Mouse (Mus musculus) layer of hippocampus, adult 6 months (tissue): ENCODE measurements around the gene Olfr1189. TPM values are rescaled to one million over a fixed set of nuclear protein-coding genes. Genes with fewer than 3 reads are reported as not detected.

Experiments used
- long read RNA-seq, 2 experiments: library from polyadenylated mRNA; unstranded; transcript quantifications; one replicate each; pipeline ENCODE4 v2.0.0; 2019 to 2020
- polyA plus RNA-seq: library from polyadenylated mRNA; unstranded; fragments of <200 nt; fragmentation: Nextera tagmentation; gene quantifications from 2 replicates; pipeline ENCODE4 v1.2.3, GENCODE M21; 2021

Gene Olfr1189
- polyA plus RNA-seq, result not detected in 2 replicates
- long read RNA-seq, experiment 1, result 0 reads
- long read RNA-seq, experiment 2, result 0 reads

GRCm38 (mm10) chr2:88586154-88586553 lies at the start of gene Olfr1189:
Gene Olfr1189, plus strand, starts transcription at chr2:88586454.

GRCm38 (mm10) chr2:88556635-88557034 lies 29.6 kb upstream of the Olfr1189 start, which contains the start of gene Olfr1188:
Gene Olfr1188, plus strand, starts transcription at chr2:88556935.

GRCm38 (mm10) chr2:88640242-88640641 lies 54.0 kb downstream of the Olfr1189 start, which contains the start of gene Olfr1191-ps1:
Gene Olfr1191-ps1, plus strand, starts transcription at chr2:88640542.

Other genes with a start within 250 kb of the Olfr1189 start
- not detected in 2 replicates for gene Olfr1176, start 249.7 kb upstream of the Olfr1189 start, polyA plus RNA-seq
- not detected in 2 replicates for gene Olfr1177-ps, start 240.0 kb upstream of the Olfr1189 start, polyA plus RNA-seq
- not detected in 2 replicates for gene Olfr1178, start 199.4 kb upstream of the Olfr1189 start, polyA plus RNA-seq
- not detected in 2 replicates for gene Olfr1179, start 180.0 kb upstream of the Olfr1189 start, polyA plus RNA-seq
- not detected in 2 replicates for gene Olfr1180, start 167.3 kb upstream of the Olfr1189 start, polyA plus RNA-seq
- not detected in 2 replicates for gene Olfr1181, start 160.3 kb upstream of the Olfr1189 start, polyA plus RNA-seq
- not detected in 2 replicates for gene Gm13757, start 137.3 kb upstream of the Olfr1189 start, polyA plus RNA-seq
- gene Olfr1183, start 131.6 kb upstream of the Olfr1189 start, polyA plus RNA-seq, result not detected in 2 replicates
- not detected in 2 replicates for gene Olfr1184, start 102.9 kb upstream of the Olfr1189 start, polyA plus RNA-seq
- gene Olfr1185-ps1, start 93.1 kb upstream of the Olfr1189 start, polyA plus RNA-seq, result not detected in 2 replicates
- gene Olfr1186, start 67.9 kb upstream of the Olfr1189 start, polyA plus RNA-seq, result not detected in 2 replicates
- not detected in 2 replicates for gene Olfr1188, start 29.5 kb upstream of the Olfr1189 start, polyA plus RNA-seq
- gene Olfr1191-ps1, start 54.1 kb downstream of the Olfr1189 start, polyA plus RNA-seq, result not detected in 2 replicates
- not detected in 2 replicates for gene Olfr1192-ps1, start 62.1 kb downstream of the Olfr1189 start, polyA plus RNA-seq
- not detected in 2 replicates for gene Olfr1193, start 89.2 kb downstream of the Olfr1189 start, polyA plus RNA-seq
- gene Olfr1195, start 102.7 kb downstream of the Olfr1189 start, polyA plus RNA-seq, result not detected in 2 replicates
- gene Olfr1196, start 118.1 kb downstream of the Olfr1189 start, polyA plus RNA-seq, result not detected in 2 replicates
- gene Olfr1197, start 145.9 kb downstream of the Olfr1189 start, polyA plus RNA-seq, result not detected in 2 replicates
- not detected in 2 replicates for gene Olfr1198, start 164.9 kb downstream of the Olfr1189 start, polyA plus RNA-seq
- not detected in 2 replicates for gene Olfr1199, start 174.0 kb downstream of the Olfr1189 start, polyA plus RNA-seq
- gene Olfr1200, start 184.0 kb downstream of the Olfr1189 start, polyA plus RNA-seq, result not detected in 2 replicates
- gene Olfr1201, start 206.6 kb downstream of the Olfr1189 start, polyA plus RNA-seq, result not detected in 2 replicates
- gene Olfr1202, start 228.0 kb downstream of the Olfr1189 start, polyA plus RNA-seq, result not detected in 2 replicates
- gene Olfr1205, start 243.3 kb downstream of the Olfr1189 start, polyA plus RNA-seq, result not detected in 2 replicates